Mouse (Mus musculus): Measurements from ENCODE around the gene Adam17. TPM values are rescaled to one million over a fixed set of nuclear protein-coding genes. Genes with fewer than 3 reads are reported as not detected.

Gene Adam17
- polyA plus RNA-seq (2012; rRNA removed) = 34.7 and 36.9 TPM in 2 replicates
- 40.7 and 41.8 TPM in 2 replicates for polyA plus RNA-seq (2014; fragmentation: Nextera tagmentation; extraction: Ambion mirVana)

DNA sequence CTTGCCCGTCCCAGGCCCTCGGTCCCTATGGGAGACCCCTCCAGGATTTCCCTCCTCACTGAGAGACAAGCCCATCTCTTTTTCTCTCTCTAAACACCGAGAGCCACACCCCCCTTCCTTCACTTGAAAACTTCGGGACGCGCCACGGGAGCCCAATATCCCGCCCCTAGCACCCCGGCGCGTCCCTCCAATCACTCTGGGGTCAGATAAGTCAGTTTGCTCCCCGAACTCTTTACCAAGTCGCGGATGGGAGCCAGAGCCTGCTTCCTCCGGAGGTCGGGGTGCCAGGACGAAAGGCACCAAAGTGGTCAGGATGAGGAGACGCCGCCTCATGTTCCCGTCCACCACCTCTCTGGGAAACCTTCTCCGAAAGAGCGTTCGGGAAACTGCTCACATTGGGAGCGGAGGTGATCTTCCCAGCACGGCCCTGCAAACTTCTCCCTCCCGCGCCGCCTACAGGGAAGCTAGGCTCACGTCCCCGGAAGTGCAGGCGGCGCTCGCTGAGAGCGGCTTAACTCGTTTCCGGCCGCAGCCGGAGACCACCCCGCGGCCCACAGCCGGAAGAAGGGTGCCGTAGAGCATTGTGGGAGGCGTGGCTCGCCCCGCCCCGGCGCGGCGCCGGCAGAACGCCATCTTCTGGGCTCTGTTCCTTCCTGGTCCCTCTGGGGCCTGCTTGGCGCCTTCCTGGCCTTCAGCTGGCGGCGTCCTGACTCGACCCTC lies at the start of gene Adam17:
TSS of gene Adam17 (minus strand) at position 533 of the 720 bp plus-strand sequence.
- H3K9ac ChIP-seq (ENCODE audit: low read depth, low read length, severe bottlenecking) = peak within 1 kb of the TSS; percentile 86
- H3K4me1 ChIP-seq (ENCODE audit: control insufficient read depth, insufficient read depth, low read length) = no peaks in the 10 kb centered on the region
- H3K4me2 ChIP-seq (replicated peaks; ENCODE audit: low read depth, low read length, severe bottlenecking) = peak within 1 kb of the TSS; percentile 70
- H3K36me3 ChIP-seq (ENCODE audit: control insufficient read depth, insufficient read depth, low read length) = no peaks in the 10 kb centered on the region
- H3K27me3 ChIP-seq (ENCODE audit: control insufficient read depth, insufficient read depth, low read length) = no peaks in the 10 kb centered on the region
- peak within 1 kb of the TSS; percentile 73 for H3K4me3 ChIP-seq (replicated peaks; ENCODE audit: low read length)
- H3K27ac ChIP-seq (replicated peaks; ENCODE audit: low read depth, low read length) = peak within 1 kb of the TSS; percentile 94
- peak; percentile 82; the same call in 1 of the 2 replicates for TF ChIP-seq POLR2A (IDR thresholded peaks at IDR 0.05; ENCODE audit: borderline replicate concordance, extremely low read depth, insufficient read depth, insufficient read length)
- ATAC-seq (ENCODE audit: low FRiP score, low read depth) (peak; percentile 95), DNase-seq (ENCODE audit: low spot score) (peak; percentile 96)
- no peaks in the 10 kb centered on the region for H3K9me3 ChIP-seq (ENCODE audit: control insufficient read depth, low read length)
- under 1% methylated on average over 42 of the region's 55 CpGs for WGBS

DNA sequence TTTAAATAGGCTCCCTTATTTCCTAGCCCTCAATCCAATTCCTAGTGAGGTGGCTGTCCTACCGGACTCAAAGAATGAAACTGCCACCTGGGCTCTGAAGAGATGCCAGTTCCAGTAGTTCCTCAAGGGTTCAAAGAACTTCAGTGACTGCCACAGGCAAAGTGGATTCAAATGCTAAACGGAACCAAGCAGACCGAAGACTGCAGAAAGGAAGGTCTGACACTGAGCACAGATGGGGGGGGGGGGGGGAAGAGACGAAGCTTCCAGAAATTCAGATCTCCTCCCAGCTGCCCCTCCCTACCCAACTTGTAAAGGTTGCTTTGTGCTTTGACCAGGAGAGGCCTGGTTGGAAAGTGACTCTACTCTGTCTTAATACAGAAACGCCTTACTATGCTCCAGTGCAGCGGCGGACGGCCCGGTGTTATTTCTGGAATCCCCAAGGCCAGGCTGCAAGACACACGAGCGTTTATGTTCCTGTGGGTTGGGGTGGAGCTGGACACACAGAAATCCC lies 45.2 kb upstream of the Adam17 start:
- Histone ChIP-seq H3K27ac (replicated peaks; ENCODE audit: low read depth, low read length) (peak overlapping the region; percentile 67), H3K4me3 (replicated peaks; ENCODE audit: low read length) (peak overlapping the region; percentile 78), H3K4me1 (ENCODE audit: control insufficient read depth, insufficient read depth, low read length) (peaks cover 9% of the 10 kb centered on the region; the same call in 1 of the 2 replicates), H3K9ac (ENCODE audit: low read depth, low read length, severe bottlenecking) (peak overlapping the region; percentile 58; the same call in 1 of the 2 replicates), H3K4me2 (replicated peaks; ENCODE audit: low read depth, low read length, severe bottlenecking) (peak overlapping the region; percentile 49), H3K27me3 (ENCODE audit: control insufficient read depth, insufficient read depth, low read length) (no peaks in the 10 kb centered on the region), H3K36me3 (ENCODE audit: control insufficient read depth, insufficient read depth, low read length) (peaks cover 16% of the 10 kb centered on the region), H3K9me3 (ENCODE audit: control insufficient read depth, low read length) (peaks cover 7% of the 10 kb centered on the region)
- ATAC-seq (ENCODE audit: low FRiP score, low read depth) (no peak), DNase-seq (ENCODE audit: low spot score) (peak; percentile 9)
- 38% methylated on average over 10 of the region's 11 CpGs for WGBS
- no peak for TF ChIP-seq POLR2A (IDR thresholded peaks at IDR 0.05; ENCODE audit: borderline replicate concordance, extremely low read depth, insufficient read depth, insufficient read length)

DNA sequence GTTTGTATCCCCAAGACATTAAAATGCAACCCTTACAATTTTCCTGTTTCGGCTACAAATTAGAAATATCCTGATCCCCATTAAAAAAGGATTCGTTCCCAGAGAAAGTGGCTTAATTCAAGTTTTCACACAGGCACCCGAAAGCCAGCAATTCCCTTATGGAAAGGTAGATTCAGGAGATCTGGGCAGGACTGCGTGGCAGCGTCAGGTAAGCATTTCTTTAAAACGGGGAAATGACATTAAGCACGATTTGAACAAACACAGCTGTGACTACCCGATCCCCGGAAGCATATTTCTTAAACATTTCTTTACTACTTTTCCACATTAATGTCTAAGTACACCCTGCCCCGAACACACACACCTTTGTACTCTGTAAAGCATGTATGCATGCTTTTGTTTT lies 44.7 kb upstream of the Adam17 start:
- Histone ChIP-seq H3K9ac (ENCODE audit: low read depth, low read length, severe bottlenecking) (peak overlapping the region; percentile 58), H3K4me2 (replicated peaks; ENCODE audit: low read depth, low read length, severe bottlenecking) (peak overlapping the region; percentile 49), H3K4me1 (ENCODE audit: control insufficient read depth, insufficient read depth, low read length) (peaks cover 9% of the 10 kb centered on the region; the same call in 1 of the 2 replicates), H3K27ac (replicated peaks; ENCODE audit: low read depth, low read length) (peak overlapping the region; percentile 67), H3K4me3 (replicated peaks; ENCODE audit: low read length) (peak overlapping the region; percentile 78), H3K9me3 (ENCODE audit: control insufficient read depth, low read length) (peaks cover 11% of the 10 kb centered on the region), H3K36me3 (ENCODE audit: control insufficient read depth, insufficient read depth, low read length) (peaks cover 22% of the 10 kb centered on the region), H3K27me3 (ENCODE audit: control insufficient read depth, insufficient read depth, low read length) (no peaks in the 10 kb centered on the region)
- ATAC-seq (ENCODE audit: low FRiP score, low read depth) = no peak
- WGBS = 3% methylated on average over 10 of the region's 10 CpGs
- DNase-seq (ENCODE audit: low spot score) = no peak
- no peak for TF ChIP-seq POLR2A (IDR thresholded peaks at IDR 0.05; ENCODE audit: borderline replicate concordance, extremely low read depth, insufficient read depth, insufficient read length)

DNA sequence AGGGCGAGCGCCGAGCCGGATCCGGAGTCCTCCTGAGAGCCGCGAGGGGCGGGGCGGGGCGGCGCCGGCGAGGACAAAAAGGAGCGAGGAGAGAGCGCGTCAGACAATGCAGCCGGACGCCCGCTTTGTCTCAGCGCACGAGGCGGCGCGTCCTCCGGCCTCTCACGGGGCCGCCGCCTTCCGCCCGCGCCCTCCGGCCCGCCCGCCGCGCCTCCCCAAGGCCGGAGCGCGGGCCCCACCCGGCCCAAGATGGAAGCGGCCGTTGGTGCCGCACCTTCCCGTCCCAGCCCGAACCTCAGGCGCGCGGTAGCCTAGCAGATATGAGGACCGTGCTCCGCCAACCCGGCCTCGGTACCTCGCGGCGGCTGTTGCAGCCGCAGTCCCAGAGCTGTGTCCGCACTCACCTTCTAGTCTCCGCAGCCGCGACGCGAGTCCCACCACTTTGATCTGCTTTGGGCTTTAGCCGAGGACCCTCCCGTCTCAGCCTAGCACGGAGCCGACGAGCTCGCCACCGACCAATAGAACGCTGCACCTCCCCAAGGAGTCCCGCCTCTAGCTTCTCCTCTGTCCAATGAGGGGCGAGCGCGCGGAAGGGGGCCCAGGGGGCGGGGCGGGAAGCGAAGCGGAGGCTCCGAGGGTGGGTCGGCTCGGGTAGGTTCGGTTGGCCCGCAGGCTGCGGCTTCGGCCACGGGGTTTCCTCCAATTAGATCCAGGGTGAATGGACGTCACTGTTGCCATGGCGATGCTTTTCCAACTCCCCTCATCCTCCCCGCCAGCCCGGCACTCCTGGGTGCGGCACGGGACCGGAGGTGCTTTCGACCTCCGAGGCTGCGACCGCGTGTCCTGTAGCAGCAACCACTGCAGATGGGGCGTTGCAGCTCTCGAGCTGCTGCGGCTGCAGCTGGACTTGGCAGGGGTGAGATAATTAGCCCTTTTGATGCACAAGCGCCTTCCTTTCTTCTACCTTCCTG lies 44.0 kb upstream of the Adam17 start, which contains the start of gene Ywhaq:
TSS of gene Ywhaq (minus strand) at position 538 of the 971 bp plus-strand sequence.
- TF ChIP-seq POLR2A (IDR thresholded peaks at IDR 0.05; ENCODE audit: borderline replicate concordance, extremely low read depth, insufficient read depth, insufficient read length) = peak; percentile 96
- WGBS = 3% methylated on average over 60 of the region's 103 CpGs
- H3K4me2 ChIP-seq (replicated peaks; ENCODE audit: low read depth, low read length, severe bottlenecking) = peak within 1 kb of the TSS; percentile 69
- peak within 1 kb of the TSS; percentile 99 for H3K27ac ChIP-seq (replicated peaks; ENCODE audit: low read depth, low read length)
- H3K9ac ChIP-seq (ENCODE audit: low read depth, low read length, severe bottlenecking) = peak within 1 kb of the TSS; percentile 97
- H3K4me3 ChIP-seq (replicated peaks; ENCODE audit: low read length) = peak within 1 kb of the TSS; percentile 78
- DNase-seq (ENCODE audit: low spot score) (peak; percentile 99), ATAC-seq (ENCODE audit: low FRiP score, low read depth) (peak; percentile 99)
- H3K27me3 ChIP-seq (ENCODE audit: control insufficient read depth, insufficient read depth, low read length) = no peaks in the 10 kb centered on the region
- peaks cover 9% of the 10 kb centered on the region; the same call in 1 of the 2 replicates for H3K4me1 ChIP-seq (ENCODE audit: control insufficient read depth, insufficient read depth, low read length)
- peaks cover 29% of the 10 kb centered on the region for H3K36me3 ChIP-seq (ENCODE audit: control insufficient read depth, insufficient read depth, low read length)
- peaks cover 17% of the 10 kb centered on the region for H3K9me3 ChIP-seq (ENCODE audit: control insufficient read depth, low read length)

Measured in limb, embryonic 14.5 days (tissue).